30 mouse cellular contexts compared by ENCODE assay signal in the genomic region with DNA sequence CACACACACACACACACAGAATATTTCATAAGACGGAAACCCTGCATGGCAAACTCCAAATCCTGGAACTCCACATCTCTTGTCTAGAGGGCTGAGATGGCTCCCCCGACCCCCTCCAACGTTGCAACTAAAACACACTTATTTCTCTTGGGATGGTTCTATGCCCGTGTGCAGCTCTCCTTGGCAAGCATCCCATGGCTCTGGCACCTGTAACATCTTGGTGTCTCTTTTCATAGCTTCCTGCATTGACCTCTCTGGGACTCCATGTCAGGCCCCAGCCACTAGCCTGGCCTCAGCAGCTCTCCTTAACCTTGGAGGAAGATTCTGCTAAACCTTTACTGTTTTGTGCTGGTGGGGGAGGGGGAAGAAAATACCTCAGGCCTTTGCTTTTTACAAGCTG. TPM values are rescaled to one million over a fixed set of nuclear protein-coding genes. Genes with fewer than 3 reads are reported as not detected.
A peak's percentile ranks its signal among the peaks of the same experiment; 100 is the strongest.
DNase-seq lines count a peak whose midpoint lies in the region; ATAC-seq and TF ChIP-seq lines count a peak whose summit lies in the region.
"Had no signal": no experiment of that assay in that cellular context is flagged by ENCODE, and none has a peak within 500 bp of the region (broad histone marks: within the 10 kb centered on the region; RNA-seq: fewer than 3 reads in every experiment).

No protein-coding gene starts in this region.

- ATAC-seq in forebrain, embryonic 13.5 days = no peak
- 0 out of 2 replicates have a peak, but pooled peaks have one; percentile 21 for ATAC-seq in kidney, postnatal 0 days (replicated peaks; ENCODE audit: low FRiP score, low read depth)
- ATAC-seq in kidney, embryonic 14.5 days (ENCODE audit: low FRiP score, low TSS enrichment) = no peak
- no peak for ATAC-seq in monocyte, adult 5-6 weeks (replicated peaks; ENCODE audit: insufficient number of reproducible peaks, low FRiP score, low TSS enrichment, poor library complexity, severe bottlenecking)
- ATAC-seq: CD4-positive, CD25-positive, alpha-beta regulatory T cell, adult 4 months; forebrain, embryonic 14.5 days; hindbrain, embryonic 16.5 days; intestine, embryonic 16.5 days; lung, postnatal 0 days had no signal

- H3K9me3 ChIP-seq in forebrain, embryonic 10.5 days = 0 out of 2 replicates have a peak, but pooled peaks cover 10% of the 10 kb centered on the region
- H3K9me3 ChIP-seq in forebrain, embryonic 13.5 days (replicated peaks) = no peaks in the 10 kb centered on the region
- no peaks in the 10 kb centered on the region for H3K9me3 ChIP-seq in kidney, postnatal 0 days (replicated peaks; ENCODE audit: low read length)
- H3K9me3 ChIP-seq in kidney, embryonic 14.5 days (ENCODE audit: control insufficient read depth, low read length) = no peaks in the 10 kb centered on the region
- H3K9me3 ChIP-seq: embryonic facial prominence, embryonic 13.5 days; heart, embryonic 10.5 days; neural tube, embryonic 15.5 days; stomach, embryonic 15.5 days had no signal

- H3K9ac ChIP-seq in forebrain, embryonic 13.5 days = no peak overlapping the region
- no peak overlapping the region for H3K9ac ChIP-seq in kidney, postnatal 0 days (ENCODE audit: low read depth, low read length)
- no peak overlapping the region for H3K9ac ChIP-seq in kidney, embryonic 14.5 days (ENCODE audit: low read depth, low read length)
- H3K9ac ChIP-seq: embryonic facial prominence, embryonic 13.5 days; neural tube, embryonic 15.5 days; stomach, embryonic 15.5 days had no signal

- no peaks in the 10 kb centered on the region for H3K27me3 ChIP-seq in forebrain, embryonic 10.5 days (ENCODE audit: poor library complexity, severe bottlenecking)
- H3K27me3 ChIP-seq in forebrain, embryonic 13.5 days = no peaks in the 10 kb centered on the region
- H3K27me3 ChIP-seq in kidney, postnatal 0 days (ENCODE audit: insufficient read depth, low read length) = no peaks in the 10 kb centered on the region
- H3K27me3 ChIP-seq in kidney, embryonic 14.5 days (ENCODE audit: control insufficient read depth, insufficient read depth, low read length) = no peaks in the 10 kb centered on the region
- H3K27me3 ChIP-seq: embryonic facial prominence, embryonic 13.5 days; neural tube, embryonic 15.5 days; stomach, embryonic 15.5 days had no signal

- H3K4me3 ChIP-seq in forebrain, embryonic 10.5 days = no peak overlapping the region
- no peak overlapping the region for H3K4me3 ChIP-seq in forebrain, embryonic 13.5 days
- no peak overlapping the region for H3K4me3 ChIP-seq in kidney, postnatal 0 days (replicated peaks; ENCODE audit: low read depth, low read length)
- no peak overlapping the region for H3K4me3 ChIP-seq in kidney, embryonic 14.5 days (ENCODE audit: low read length)
- H3K4me3 ChIP-seq: embryonic facial prominence, embryonic 13.5 days; erythroblast, embryonic 14.5 days; gastrocnemius, adult 2 months; heart, embryonic 10.5 days; neural tube, embryonic 15.5 days; stomach, embryonic 15.5 days had no signal

- no peak for TF ChIP-seq CTCF in kidney, postnatal 0 days (IDR thresholded peaks at IDR 0.05; ENCODE audit: low read depth)

- WGBS in forebrain, embryonic 10.5 days = 80% methylated on average over 4 of the region's 4 CpGs
- 83% methylated on average over 4 of the region's 4 CpGs for WGBS in forebrain, embryonic 13.5 days
- WGBS in kidney, postnatal 0 days = 70% methylated on average over 4 of the region's 4 CpGs
- 72% methylated on average over 4 of the region's 4 CpGs for WGBS in kidney, embryonic 14.5 days

- H3K36me3 ChIP-seq in forebrain, embryonic 10.5 days (replicated peaks) = peaks cover 7% of the 10 kb centered on the region; the same call in 1 of the 2 replicates
- H3K36me3 ChIP-seq in forebrain, embryonic 13.5 days (ENCODE audit: poor library complexity, severe bottlenecking) = no peaks in the 10 kb centered on the region
- no peaks in the 10 kb centered on the region for H3K36me3 ChIP-seq in kidney, postnatal 0 days (ENCODE audit: insufficient read depth, low read length)
- no peaks in the 10 kb centered on the region for H3K36me3 ChIP-seq in kidney, embryonic 14.5 days (ENCODE audit: control insufficient read depth, insufficient read depth, low read length)
- H3K36me3 ChIP-seq: embryonic facial prominence, embryonic 13.5 days; heart, embryonic 10.5 days; neural tube, embryonic 15.5 days; stomach, embryonic 15.5 days had no signal

- no peak for DNase-seq in forebrain, embryonic 10.5 days (ENCODE audit: extremely low spot score, low spot score)
- DNase-seq in kidney, postnatal 0 days (ENCODE audit: low spot score) = no peak
- peak; percentile 38 for DNase-seq in testis, postnatal 10 days (ENCODE audit: low spot score)
- no peak for DNase-seq in testis, postnatal 14 days (ENCODE audit: low spot score)
- DNase-seq: cerebellum, adult 18-20 months; cerebellum, postnatal 14 days; gastrocnemius, adult 2 months; heart, postnatal 4 days; right cerebral cortex, adult 18-20 months; right cerebral cortex, postnatal 4 days had no signal

- peak overlapping the region; percentile 27 for H3K27ac ChIP-seq in forebrain, embryonic 10.5 days
- H3K27ac ChIP-seq in forebrain, embryonic 13.5 days = no peak overlapping the region
- H3K27ac ChIP-seq in kidney, postnatal 0 days = no peak overlapping the region
- no peak overlapping the region for H3K27ac ChIP-seq in kidney, embryonic 14.5 days (ENCODE audit: low read depth, low read length)
- H3K27ac ChIP-seq: embryonic facial prominence, embryonic 13.5 days; gastrocnemius, adult 2 months; heart, embryonic 10.5 days; macrophage; neural tube, embryonic 15.5 days had no signal

- peaks cover 22% of the 10 kb centered on the region for H3K4me1 ChIP-seq in forebrain, embryonic 10.5 days
- no peaks in the 10 kb centered on the region for H3K4me1 ChIP-seq in forebrain, embryonic 13.5 days
- peaks cover 4% of the 10 kb centered on the region; the same call in 1 of the 2 replicates for H3K4me1 ChIP-seq in kidney, postnatal 0 days (replicated peaks; ENCODE audit: insufficient read depth, low read length)
- 0 out of 2 replicates have a peak, but pooled peaks cover 3% of the 10 kb centered on the region for H3K4me1 ChIP-seq in kidney, embryonic 14.5 days (ENCODE audit: control insufficient read depth, insufficient read depth, low read length)
- H3K4me1 ChIP-seq: neural tube, embryonic 15.5 days had no signal

- H3K4me2 ChIP-seq in forebrain, embryonic 13.5 days = no peak overlapping the region
- no peak overlapping the region for H3K4me2 ChIP-seq in kidney, postnatal 0 days (ENCODE audit: low read length)
- no peak overlapping the region for H3K4me2 ChIP-seq in kidney, embryonic 14.5 days (replicated peaks; ENCODE audit: low read depth, low read length)
- H3K4me2 ChIP-seq: embryonic facial prominence, embryonic 13.5 days; neural tube, embryonic 15.5 days; stomach, embryonic 15.5 days had no signal

RNA-seq across cellular contexts. Expression of gene Ifnk, which starts 16.1 kb away (rescaled TPM):
- 0.39 and 0.67 TPM in 2 replicates for polyA plus RNA-seq in forebrain, embryonic 10.5 days (2016; fragmentation: Nextera tagmentation; extraction: Ambion mirVana)
- 0.30 TPM in 1 of 2 replicates, not detected in the other for polyA plus RNA-seq in forebrain, embryonic 13.5 days (2015; fragmentation: Nextera tagmentation; extraction: Ambion mirVana)
- polyA plus RNA-seq in kidney, postnatal 0 days (2015; fragmentation: Nextera tagmentation; extraction: Ambion mirVana) = not detected in 2 replicates
- 0.55 TPM in 1 of 2 replicates, not detected in the other for polyA plus RNA-seq in kidney, embryonic 14.5 days (2014; fragmentation: Nextera tagmentation; extraction: Ambion mirVana)
- 2.0 TPM in 1 of 3 replicates, not detected in the others for total RNA-seq in monocyte, adult 5-6 weeks (2017)
- total RNA-seq: gastrocnemius, adult 2 months; gastrocnemius, postnatal 4 days; heart, postnatal 4 days; left cerebral cortex, postnatal 14 days; MEL; midbrain, postnatal 0 days had no signal
- polyA plus RNA-seq: erythroblast, embryonic 14.5 days; forebrain, embryonic 14.5 days; frontal cortex, adult 2 months; hindbrain, embryonic 16.5 days; limb, embryonic 14.5 days; macrophage; midbrain, postnatal 0 days; neural tube, embryonic 15.5 days had no signal

RNA-seq across cellular contexts. Expression of gene Mob3b, which starts 21.5 kb away (rescaled TPM):
- 20.3 and 24.1 TPM in 2 replicates for polyA plus RNA-seq in forebrain, embryonic 10.5 days (2016; fragmentation: Nextera tagmentation; extraction: Ambion mirVana)
- 12.4 and 12.6 TPM in 2 replicates for polyA plus RNA-seq in forebrain, embryonic 13.5 days (2015; fragmentation: Nextera tagmentation; extraction: Ambion mirVana)
- polyA plus RNA-seq in kidney, postnatal 0 days (2015; fragmentation: Nextera tagmentation; extraction: Ambion mirVana) = 13.1 and 13.7 TPM in 2 replicates
- 11.3 and 13.3 TPM in 2 replicates for polyA plus RNA-seq in kidney, embryonic 14.5 days (2014; fragmentation: Nextera tagmentation; extraction: Ambion mirVana)
- total RNA-seq in monocyte, adult 5-6 weeks (2017) = 9.4 to 22.8 TPM (median 14.8 TPM) in 3 replicates
- polyA plus RNA-seq: erythroblast, embryonic 14.5 days had no signal
